Mouse (Mus musculus) thymus, postnatal 4 days (tissue): ENCODE data around the gene Sephs2.

Experiments used
- DNase-seq: peaks from one replicate; pipeline ENCODE4 v3.0.0; 2021

Sephs2 gene

GRCm38 (mm10) chr7:127231826-127232621 is 41.8 kb downstream of the Sephs2 start:
- peak; percentile 33 for DNase-seq

- no peak for DNase-seq
Measured at GRCm38 (mm10) chr7:127231376-127231775, 42.5 kb downstream of the Sephs2 start.

GRCm38 (mm10) chr7:127228615-127229303 is 45.1 kb downstream of the Sephs2 start:
- peak; percentile 96 for DNase-seq

GRCm38 (mm10) chr7:127225147-127225995 is 48.5 kb downstream of the Sephs2 start:
- DNase-seq, result no peak

GRCm38 (mm10) chr7:127224616-127225015 is 49.2 kb downstream of the Sephs2 start:
- no peak for DNase-seq

- DNase-seq, result no peak
Measured at GRCm38 (mm10) chr7:127223515-127224478, 50.1 kb downstream of the Sephs2 start.

- DNase-seq, result no peak
Measured at GRCm38 (mm10) chr7:127223106-127223505, 50.7 kb downstream of the Sephs2 start.
